Mouse (Mus musculus): ENCODE results near the gene Ipo4. TPM values are rescaled to one million over a fixed set of nuclear protein-coding genes. Genes with fewer than 3 reads are reported as not detected.

Gene Ipo4
- 10 to 100 TPM; 68.3 to 77.1 TPM for total RNA-seq (2021)
- long read RNA-seq, experiment 1, transcript Ipo4-201 (30 exons, 3,846 nt) = major isoform, 77 of 126 reads
- long read RNA-seq, experiment 1, partial matches to known transcripts = 38 of 126 reads
- long read RNA-seq, experiment 1, other reads (novel, unspliced or antisense) = 11 of 126 reads
- long read RNA-seq, experiment 2, transcript Ipo4-201 (30 exons, 3,846 nt) = major isoform, 66 of 139 reads
- long read RNA-seq, experiment 2, partial matches to known transcripts = 54 of 139 reads
- long read RNA-seq, experiment 2, other reads (novel, unspliced or antisense) = 19 of 139 reads

GRCm38 (mm10) chr14:55635523-55636007 lies at the start of gene Ipo4:
Ipo4 (minus strand) TSS chr14:55635957.
- peak; percentile 85 for DNase-seq

DNA sequence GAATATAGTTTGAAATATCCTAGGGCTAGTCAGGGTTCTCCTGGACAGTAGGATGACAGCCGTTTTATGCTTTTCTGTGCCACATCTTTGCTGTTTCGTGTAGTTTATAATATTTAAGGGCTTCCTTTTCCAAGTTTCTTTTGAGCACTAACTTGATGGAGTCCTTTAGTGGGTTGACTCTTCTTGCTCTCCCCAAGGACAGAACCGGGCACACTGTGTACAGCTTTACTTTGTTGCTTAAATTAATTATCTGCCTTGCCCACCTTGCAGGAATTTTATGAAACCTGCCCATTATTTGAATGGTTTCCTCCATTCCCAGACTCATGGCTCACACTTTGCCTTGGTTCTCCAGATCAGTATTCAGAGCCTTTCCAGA lies 46.3 kb upstream of the Ipo4 start:
- no peak for DNase-seq

DNA sequence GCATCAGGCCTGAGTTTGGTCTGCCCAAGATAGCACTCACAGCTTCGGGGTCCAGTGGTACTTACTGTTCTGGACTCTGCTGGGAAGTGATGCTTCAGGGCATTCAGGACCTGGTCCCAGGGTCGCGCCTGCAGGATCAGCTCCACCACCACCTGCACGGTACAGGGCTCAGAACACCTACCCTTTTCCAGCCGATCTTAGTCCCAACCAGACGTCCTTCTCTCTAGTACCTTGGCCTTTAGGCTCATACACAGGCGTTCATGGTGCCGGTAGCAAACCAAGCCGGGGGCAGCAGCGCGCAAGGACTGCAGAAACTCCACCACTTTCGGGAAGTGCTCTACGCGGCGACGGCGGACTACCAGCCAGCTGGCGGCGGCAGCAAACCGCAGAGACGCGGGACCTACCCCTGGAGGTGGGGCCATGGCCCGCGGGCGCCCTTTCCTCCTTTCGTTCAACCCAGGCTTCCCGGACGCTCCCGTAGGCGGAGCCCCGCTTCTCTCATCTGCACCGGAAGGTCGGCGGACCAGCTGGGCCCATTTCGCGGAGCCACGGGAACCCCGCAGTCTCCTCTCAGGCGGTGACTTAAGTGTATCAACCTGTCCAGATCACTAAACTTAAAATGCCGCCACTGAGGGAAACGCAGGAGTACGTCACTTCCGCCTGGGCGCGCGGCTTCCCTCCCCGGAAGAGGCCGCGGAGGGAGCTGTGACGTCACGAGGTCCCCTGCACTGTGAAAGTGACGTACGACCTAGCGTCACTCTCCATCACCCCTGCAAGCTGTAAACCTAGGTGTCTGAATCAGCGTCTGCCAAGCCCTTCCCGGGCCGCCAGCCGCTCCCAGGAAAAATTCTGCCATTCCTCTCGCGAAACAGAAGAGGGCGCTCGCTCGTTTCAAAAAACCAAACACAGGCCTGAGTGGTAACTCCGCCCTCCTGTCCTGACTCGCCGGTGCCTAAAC lies 45.7 kb upstream of the Ipo4 start, which contains the start of gene Tinf2:
TSS of gene Tinf2 (minus strand) at position 661 of the 958 bp plus-strand sequence.
- DNase-seq = peak; percentile 86

GRCm38 (mm10) chr14:55677615-55678014 lies 41.9 kb upstream of the Ipo4 start:
- no peak for DNase-seq

DNA sequence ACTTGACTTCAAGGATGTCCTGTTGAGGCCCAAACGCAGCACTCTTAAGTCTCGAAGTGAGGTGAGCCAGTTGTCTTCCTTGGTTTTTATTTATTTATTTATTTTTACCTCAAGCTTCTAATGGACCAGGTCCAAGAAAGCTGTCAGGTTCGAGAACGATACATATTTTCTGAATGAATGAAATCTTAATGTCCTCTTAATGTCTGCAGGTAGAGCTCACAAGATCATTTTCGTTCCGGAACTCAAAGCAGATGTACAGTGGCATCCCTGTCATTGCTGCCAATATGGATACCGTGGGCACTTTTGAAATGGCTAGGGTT lies 36.9 kb upstream of the Ipo4 start:
- no peak for DNase-seq

DNA sequence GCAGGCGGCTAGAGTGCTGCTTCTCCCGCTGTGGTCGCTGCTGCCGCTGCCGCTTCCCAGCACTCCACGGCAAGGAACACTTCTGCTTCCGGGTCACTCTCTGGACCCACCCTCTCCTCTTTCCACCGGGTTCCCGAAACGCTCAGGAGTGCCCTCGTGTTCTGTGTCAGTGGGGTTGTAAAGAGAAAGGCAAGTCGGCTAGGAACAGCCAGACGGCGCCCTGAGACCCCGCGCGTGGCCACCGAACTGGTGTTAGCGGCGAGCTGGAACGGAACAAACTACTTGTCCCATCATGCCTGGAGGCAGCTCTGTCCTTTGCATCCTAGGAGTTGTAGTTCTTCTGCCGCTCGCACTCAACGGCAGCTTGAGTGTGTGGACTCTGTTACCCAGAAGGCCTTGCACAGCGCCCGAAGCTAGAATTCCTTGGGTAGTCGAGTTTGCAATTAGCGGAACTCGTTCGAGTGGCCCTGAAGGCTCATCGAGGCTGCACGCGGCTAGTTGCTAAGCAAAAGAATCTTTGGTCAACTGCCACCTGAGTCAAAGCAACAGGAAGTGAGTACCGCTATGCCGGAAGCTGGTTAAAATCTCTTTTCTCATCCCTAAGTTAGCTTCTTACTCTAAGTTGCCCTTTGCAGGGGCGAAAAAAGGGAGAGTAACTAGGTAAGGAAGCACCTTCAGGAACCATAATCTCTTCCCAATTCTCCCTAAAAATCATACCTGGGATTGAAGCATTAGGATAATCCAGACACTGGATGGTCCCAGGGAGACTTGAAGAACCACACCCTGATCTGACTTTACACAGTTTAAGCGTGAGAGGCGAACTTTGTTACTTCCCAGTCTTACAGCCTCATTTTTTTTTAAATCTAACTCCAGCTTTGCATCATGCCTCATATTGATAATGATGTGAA lies 36.3 kb upstream of the Ipo4 start, which contains the start of the genes Gmpr2 and Nedd8:
TSS of gene Gmpr2 (plus strand) at position 109 of the 908 bp plus-strand sequence.
TSS of gene Nedd8 (minus strand) at position 292 of the 908 bp plus-strand sequence.
- DNase-seq = peak; percentile 65

DNA sequence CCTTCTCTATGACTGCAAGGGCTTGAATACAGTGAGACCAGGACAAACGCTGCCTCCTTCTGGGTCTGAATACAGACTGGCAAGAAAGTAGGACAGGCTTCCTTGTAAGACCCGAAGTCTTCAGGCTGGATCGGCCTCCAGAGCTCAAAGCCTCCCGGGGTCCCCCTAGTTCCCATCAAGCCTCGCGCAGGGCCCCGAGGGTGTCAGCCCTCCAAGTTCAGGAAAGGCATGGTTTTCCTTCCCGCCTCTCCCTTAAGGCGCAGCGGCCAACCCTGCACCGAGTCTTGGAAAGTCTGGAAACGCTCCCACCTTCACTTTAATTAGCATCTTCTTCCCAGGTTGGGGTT lies 35.7 kb upstream of the Ipo4 start:
- no peak for DNase-seq

GRCm38 (mm10) chr14:55660636-55661035 lies 24.9 kb upstream of the Ipo4 start:
- no peak for DNase-seq

DNA sequence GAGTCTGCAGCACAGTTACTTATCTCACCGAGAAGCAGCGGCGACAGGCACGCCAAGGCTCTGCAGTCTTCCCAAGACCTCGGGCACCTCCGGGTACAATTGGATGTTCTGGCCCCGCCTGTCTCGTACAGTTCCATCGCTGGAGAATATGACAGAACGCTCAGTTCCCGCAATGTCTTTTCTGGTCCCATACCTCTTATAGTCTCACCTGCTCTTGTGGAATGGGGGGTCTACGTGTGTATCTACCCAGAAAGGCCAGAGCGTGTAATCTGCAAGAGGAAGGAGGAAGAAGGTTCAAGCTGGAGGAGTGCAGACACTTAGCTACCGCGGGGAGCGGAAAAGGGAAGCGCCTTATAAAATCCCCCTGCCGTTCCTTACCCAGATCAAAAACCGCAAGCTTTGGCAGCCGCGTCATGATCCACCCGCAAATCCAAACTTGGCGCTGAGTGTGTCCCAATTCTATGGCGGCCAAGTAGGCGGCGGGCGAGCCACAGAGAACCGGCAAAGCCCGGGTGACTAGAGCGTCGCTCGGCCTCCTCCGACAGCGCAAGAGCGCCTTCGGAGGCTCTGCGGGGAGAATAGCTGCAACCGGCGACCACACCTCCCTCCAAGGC lies 24.3 kb upstream of the Ipo4 start, which contains the start of gene Mdp1:
TSS of gene Mdp1 (minus strand) at position 549 of the 614 bp plus-strand sequence.
- peak; percentile 75 for DNase-seq

DNA sequence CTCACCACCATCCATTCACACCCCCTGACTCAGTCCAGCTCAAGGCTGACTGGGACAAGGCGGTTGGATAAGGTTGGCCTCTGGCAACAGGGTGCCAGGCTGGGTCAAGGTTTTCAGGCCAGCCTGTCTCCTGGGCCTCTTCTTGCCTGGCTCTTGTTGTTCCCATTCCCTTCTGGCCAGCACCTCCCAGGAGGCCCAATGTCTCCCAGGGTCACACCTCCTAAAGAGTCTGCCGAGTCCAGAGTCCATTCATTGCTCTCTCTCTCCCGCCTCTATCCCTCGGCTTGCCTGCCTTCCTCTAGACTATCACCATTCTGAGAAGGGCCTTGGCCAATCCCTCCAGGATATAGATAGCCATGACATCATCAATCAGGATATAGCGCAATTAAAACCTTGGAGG lies 22.3 kb upstream of the Ipo4 start:
- DNase-seq = no peak

DNA sequence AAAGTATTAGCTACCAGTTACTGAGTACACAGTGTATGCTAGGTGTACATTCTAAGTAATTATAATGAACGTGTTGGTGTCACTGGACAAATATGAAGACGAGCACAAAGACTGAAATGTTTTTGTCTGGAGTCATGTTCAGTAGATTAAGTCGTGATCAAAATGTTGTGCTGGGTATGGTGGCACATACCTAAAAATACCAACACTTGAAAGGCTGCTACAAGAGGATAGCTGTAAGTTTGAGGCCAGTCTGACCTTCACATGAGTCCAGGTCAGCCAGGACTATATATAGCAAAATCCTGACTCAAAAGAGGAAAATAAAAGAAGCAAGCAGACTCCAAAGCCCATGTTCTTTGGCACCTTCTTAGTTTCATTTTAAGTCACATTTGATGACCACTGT lies 21.2 kb upstream of the Ipo4 start:
- DNase-seq = no peak

GRCm38 (mm10) chr14:55651528-55651927 lies 15.8 kb upstream of the Ipo4 start:
- DNase-seq = no peak

DNA sequence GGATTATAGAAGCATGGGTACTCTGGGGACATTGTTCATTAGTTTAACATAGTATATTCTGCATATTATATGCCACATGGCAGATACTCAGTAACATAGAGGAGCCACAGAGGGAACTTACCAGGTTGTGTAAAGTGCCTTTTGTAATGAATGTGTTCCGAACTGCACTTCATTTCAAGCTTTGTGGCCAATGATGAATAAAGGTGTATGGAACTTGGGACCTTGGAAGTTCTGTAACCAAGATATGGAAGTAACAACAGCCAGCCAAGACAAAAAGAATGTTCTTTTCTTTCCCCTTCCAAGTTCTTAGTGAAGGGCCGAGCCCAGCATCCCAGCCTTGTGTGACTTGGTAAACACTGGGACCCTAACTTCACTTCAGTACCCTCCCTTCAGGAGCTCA lies 14.1 kb upstream of the Ipo4 start, which contains the start of gene Tssk4:
TSS of gene Tssk4 (plus strand) at position 301 of the 400 bp plus-strand sequence.
- DNase-seq = no peak

- DNase-seq = no peak
These were observed 8.6 kb upstream of the Ipo4 start for GRCm38 (mm10) chr14:55644261-55644888.

GRCm38 (mm10) chr14:55643060-55643907 lies 7.5 kb upstream of the Ipo4 start, which contains the start of gene Tm9sf1:
Tm9sf1 (minus strand) TSS chr14:55643806.
- peak; percentile 82 for DNase-seq

DNA sequence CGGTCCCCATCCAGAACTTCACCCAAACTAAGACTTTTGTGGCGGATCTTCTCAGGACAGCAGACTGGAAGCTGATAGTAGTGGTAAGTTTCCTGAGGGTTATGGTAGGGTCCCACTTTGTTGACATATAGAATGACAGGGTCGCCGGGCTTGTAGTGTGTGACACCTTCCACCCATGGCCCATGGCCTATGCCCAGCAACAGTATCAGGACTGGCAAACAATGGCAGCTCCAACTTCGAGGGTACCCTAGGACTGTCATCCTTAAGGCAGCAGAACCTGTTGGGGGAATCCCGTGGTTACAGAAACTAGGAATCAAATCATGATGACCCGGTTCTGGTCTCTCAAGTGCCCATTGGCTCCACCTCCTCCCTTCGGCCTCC lies 6.9 kb upstream of the Ipo4 start:
- no peak for DNase-seq

GRCm38 (mm10) chr14:55641291-55641690 lies 5.5 kb upstream of the Ipo4 start:
- no peak for DNase-seq

DNA sequence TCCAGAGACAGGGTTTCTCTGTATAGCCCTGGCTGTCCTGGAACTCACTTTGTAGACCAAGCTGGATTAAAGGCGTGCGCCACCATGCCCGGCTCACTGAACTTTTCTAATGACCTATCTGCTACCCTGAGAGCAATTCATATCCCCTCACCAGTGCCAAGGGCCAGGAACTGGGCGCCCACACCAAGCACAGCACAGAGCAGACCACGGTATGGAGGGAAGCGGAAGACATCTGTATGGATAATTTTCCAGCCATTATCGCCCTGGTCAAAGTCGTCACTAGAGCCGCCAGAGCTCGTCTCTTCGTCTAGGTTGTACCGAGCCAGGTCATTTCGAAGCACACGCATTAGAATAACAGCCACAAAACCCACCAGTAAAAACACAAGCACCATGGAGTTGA lies 5.1 kb upstream of the Ipo4 start:
- no peak for DNase-seq

DNA sequence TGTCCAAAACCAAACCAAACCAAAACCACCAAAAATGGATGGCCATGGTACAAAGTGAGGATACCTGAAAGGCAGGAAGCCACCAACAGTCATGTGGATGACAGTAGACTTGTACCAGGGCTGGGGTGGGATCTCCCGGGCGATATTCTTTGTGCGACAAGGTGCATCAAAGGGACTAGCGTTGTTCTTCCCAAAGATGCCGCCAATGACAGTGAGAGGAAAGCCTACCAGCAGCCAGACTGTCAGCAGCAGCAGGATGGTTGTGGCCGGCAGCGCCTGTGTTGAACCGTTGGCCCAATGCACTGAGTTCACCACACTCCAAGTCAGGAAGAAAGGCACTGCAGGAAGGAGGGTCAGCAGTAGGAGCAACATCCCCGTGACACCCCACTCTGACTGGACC lies 2.0 kb upstream of the Ipo4 start, which contains the start of gene Gm49378:
TSS of gene Gm49378 (minus strand) at position 101 of the 400 bp plus-strand sequence.
- no peak for DNase-seq

All from gastrocnemius, postnatal 10 days (tissue).